Mouse (Mus musculus) G1E (cell line): ENCODE measurements around the gene Fam126a.

Experiments
- CTCF ChIP-seq: IDR thresholded peaks from 2 replicates; pipeline ENCODE4 v1.5.1; 2012; ENCODE audit warnings: low read depth, low read length, inconsistent platforms, mixed read lengths
- GATA1 ChIP-seq: IDR thresholded peaks from 2 replicates; pipeline ENCODE4 v1.6.1; 2012; ENCODE audit warnings: borderline replicate concordance, low read length, inconsistent platforms, mixed read lengths
- TAL1 ChIP-seq: conservative IDR thresholded peaks from 2 replicates; pipeline ENCODE4 v1.6.1; 2012; ENCODE audit warnings: low read depth, low read length, inconsistent platforms, mixed read lengths

DNA sequence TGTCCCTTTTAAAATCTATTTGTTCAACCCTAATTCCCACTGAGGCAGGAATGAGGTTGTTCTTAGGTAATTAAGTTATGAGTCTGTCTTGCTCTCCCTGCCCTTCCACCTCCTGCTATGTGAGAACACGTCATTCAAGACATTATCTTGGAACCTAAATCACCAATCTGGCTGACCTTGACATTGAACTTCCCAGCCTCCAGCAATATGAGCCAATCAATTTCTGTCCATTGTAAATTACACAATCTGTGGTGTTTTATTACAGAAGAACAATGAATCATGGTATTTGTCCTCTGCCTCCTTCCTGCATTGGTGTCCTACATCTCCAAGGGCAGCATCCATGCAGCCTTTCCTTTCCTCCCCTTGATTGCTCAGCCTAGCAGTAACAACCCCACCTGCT, 13.9 kb upstream of the Fam126a start:
- no peak for TF ChIP-seq CTCF
- TF ChIP-seq TAL1, result no peak
- TF ChIP-seq GATA1, result no peak
